Comparison of ENCODE assay signal across 9 mouse cellular contexts in the genomic region with DNA sequence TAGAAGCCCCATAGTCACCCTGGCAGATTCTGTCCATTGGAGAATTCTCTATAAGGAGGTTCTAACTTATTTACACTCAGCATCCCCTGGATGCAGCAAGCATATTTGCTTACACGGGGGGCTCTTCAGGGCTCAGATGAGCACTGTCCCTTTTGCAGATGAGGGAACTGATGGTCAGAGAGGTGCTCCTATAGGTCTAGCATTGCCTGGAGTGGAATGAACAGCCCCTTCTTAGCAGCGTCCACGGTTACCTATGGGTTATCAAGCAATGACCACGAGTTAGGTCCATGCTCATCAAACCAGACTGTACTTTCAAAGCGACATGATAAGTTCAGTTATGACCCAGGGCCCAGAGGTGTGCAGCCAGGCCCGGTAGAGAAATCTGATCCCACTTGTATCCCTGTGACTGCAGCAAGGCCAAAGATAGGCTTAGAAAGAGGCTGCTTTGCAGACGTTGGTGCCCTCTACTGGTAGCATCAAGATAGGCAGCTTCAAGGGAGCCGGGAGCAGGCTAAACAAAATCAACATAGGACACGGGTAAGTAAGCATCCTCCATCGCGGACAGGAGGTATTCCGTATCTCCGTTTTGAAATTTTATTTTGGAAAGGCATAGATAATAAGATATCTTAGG.
DNase-seq lines count a peak whose midpoint lies in the region; ATAC-seq and TF ChIP-seq lines count a peak whose summit lies in the region.
"Had no signal": no experiment of that assay in that cellular context is flagged by ENCODE, and none has a peak within 500 bp of the region (broad histone marks: within the 10 kb centered on the region; RNA-seq: fewer than 3 reads in every experiment).

No protein-coding gene starts in this region.

- TF ChIP-seq EP300 in stomach, postnatal 0 days (optimal IDR thresholded peaks at IDR 0.05), result no peak

- no peak overlapping the region for H3K9ac ChIP-seq in forebrain, embryonic 11.5 days (ENCODE audit: low read length)
- H3K9ac ChIP-seq in hindbrain, embryonic 11.5 days (ENCODE audit: low read depth, low read length), result no peak overlapping the region
- H3K9ac ChIP-seq in stomach, postnatal 0 days (ENCODE audit: low read length), result no peak overlapping the region

- H3K4me2 ChIP-seq in forebrain, embryonic 11.5 days (ENCODE audit: low read depth, low read length, severe bottlenecking), result no peak overlapping the region
- H3K4me2 ChIP-seq in hindbrain, embryonic 11.5 days (replicated peaks; ENCODE audit: low read depth, low read length), result no peak overlapping the region
- no peak overlapping the region for H3K4me2 ChIP-seq in stomach, postnatal 0 days (replicated peaks; ENCODE audit: low read depth)

- ATAC-seq in forebrain, embryonic 11.5 days (replicated peaks; ENCODE audit: low FRiP score), result no peak
- no peak; the same call in 1 of the 2 replicates for ATAC-seq in hindbrain, embryonic 11.5 days (ENCODE audit: low FRiP score)
- ATAC-seq in stomach, postnatal 0 days (ENCODE audit: low FRiP score, low TSS enrichment), result peak; percentile 42; the same call in 1 of the 2 replicates

- no peaks in the 10 kb centered on the region for H3K27me3 ChIP-seq in forebrain, embryonic 11.5 days (ENCODE audit: control insufficient read depth, insufficient read depth, low read length)
- no peaks in the 10 kb centered on the region for H3K27me3 ChIP-seq in hindbrain, embryonic 11.5 days (ENCODE audit: control insufficient read depth, insufficient read depth, low read length)
- no peaks in the 10 kb centered on the region for H3K27me3 ChIP-seq in stomach, postnatal 0 days (ENCODE audit: control insufficient read depth, insufficient read depth, low read length)

- H3K27ac ChIP-seq in forebrain, embryonic 11.5 days (ENCODE audit: low read depth, low read length), result no peak overlapping the region
- no peak overlapping the region for H3K27ac ChIP-seq in hindbrain, embryonic 11.5 days (ENCODE audit: low read depth, low read length)
- H3K27ac ChIP-seq in stomach, postnatal 0 days (replicated peaks), result no peak overlapping the region

- H3K9me3 ChIP-seq in forebrain, embryonic 11.5 days (ENCODE audit: control insufficient read depth, low read length), result no peaks in the 10 kb centered on the region
- H3K9me3 ChIP-seq in hindbrain, embryonic 11.5 days (ENCODE audit: control insufficient read depth, low read length), result no peaks in the 10 kb centered on the region
- no peaks in the 10 kb centered on the region for H3K9me3 ChIP-seq in stomach, postnatal 0 days (ENCODE audit: control insufficient read depth, low read length)

- H3K4me3 ChIP-seq in forebrain, embryonic 11.5 days (ENCODE audit: low read depth, low read length), result no peak overlapping the region
- H3K4me3 ChIP-seq in hindbrain, embryonic 11.5 days (ENCODE audit: low read depth, low read length), result no peak overlapping the region
- H3K4me3 ChIP-seq in stomach, postnatal 0 days (ENCODE audit: low read depth, low read length), result no peak overlapping the region
- H3K4me3 ChIP-seq: myocyte had no signal

- DNase-seq in heart, adult 11 months, result peak; percentile 91
- no peak for DNase-seq in heart, postnatal 25 days (ENCODE audit: low spot score)
- DNase-seq in c-Kit-positive CD71-negative TER-119-negative erythroid progenitor cells, embryonic 14.5 days (ENCODE audit: low read depth), result peak; percentile 23
- DNase-seq in forebrain, embryonic 11.5 days (ENCODE audit: low spot score), result peak; percentile 80
- DNase-seq in hindbrain, embryonic 11.5 days (ENCODE audit: low spot score), result peak; percentile 85
- peak; percentile 73 to 79 for DNase-seq in layer of hippocampus, postnatal 14 days (ENCODE audit: low spot score in 2 of 2)
- peak; percentile 83 for DNase-seq in mesoderm, embryonic 11.5 days (ENCODE audit: low read depth, low spot score)
- peak; percentile 65 for DNase-seq in stomach, postnatal 0 days (ENCODE audit: low spot score)

- TF ChIP-seq CTCF in stomach, postnatal 0 days (IDR thresholded peaks at IDR 0.05; ENCODE audit: low read depth), result peak; percentile 96

- no peaks in the 10 kb centered on the region for H3K36me3 ChIP-seq in forebrain, embryonic 11.5 days (ENCODE audit: control insufficient read depth, insufficient read depth, low read length)
- H3K36me3 ChIP-seq in hindbrain, embryonic 11.5 days (ENCODE audit: control insufficient read depth, insufficient read depth, low read length), result no peaks in the 10 kb centered on the region
- H3K36me3 ChIP-seq in stomach, postnatal 0 days (ENCODE audit: control insufficient read depth, insufficient read depth, low read length), result no peaks in the 10 kb centered on the region

- intact Hi-C loops in heart, postnatal 25 days (cut with DNase I), result loop anchor here (5.0 kb wide), 2 partner anchors 302 to 322 kb away; no protein-coding TSS in a partner anchor

- H3K4me1 ChIP-seq in forebrain, embryonic 11.5 days (replicated peaks; ENCODE audit: control insufficient read depth, insufficient read depth, low read length), result no peaks in the 10 kb centered on the region
- H3K4me1 ChIP-seq in hindbrain, embryonic 11.5 days (replicated peaks; ENCODE audit: control insufficient read depth, insufficient read depth, low read length), result no peaks in the 10 kb centered on the region
- no peaks in the 10 kb centered on the region for H3K4me1 ChIP-seq in stomach, postnatal 0 days (replicated peaks; ENCODE audit: control insufficient read depth, insufficient read depth)

- WGBS in forebrain, embryonic 11.5 days, result 25% methylated on average over 13 of the region's 13 CpGs
- 30% methylated on average over 13 of the region's 13 CpGs for WGBS in hindbrain, embryonic 11.5 days
- 25% methylated on average over 13 of the region's 13 CpGs for WGBS in stomach, postnatal 0 days
